Mouse (Mus musculus) kidney, postnatal 0 days (tissue): ENCODE results near the gene Ubap2l. TPM values are rescaled to one million over a fixed set of nuclear protein-coding genes. Genes with fewer than 3 reads are reported as not detected.

Experiments used
- ATAC-seq: fragments of 200-750 bp; cut with Nextera tagmentation; replicated peaks from 2 replicates; pipeline ENCODE4 v1.8.0; 2017; ENCODE audit warnings: low read depth, moderate number of reproducible peaks, moderate TSS enrichment, moderate library complexity; ENCODE audit not compliant: low FRiP score
- DNase-seq: peaks from one replicate; pipeline ENCODE4 v3.0.0-alpha.2; 2016; ENCODE audit warnings: low spot score
- H3K27ac ChIP-seq: fragments of 300-500 bp; sonication (generic); 2 replicates; pipeline ENCODE4 v1.5.1; 2014; ENCODE audit warnings: mild to moderate bottlenecking
- H3K27me3 ChIP-seq: fragments of 300-500 bp; sonication (generic); 2 replicates; pipeline ENCODE4 v1.6.1; 2014; ENCODE audit warnings: low read length, mixed read lengths; ENCODE audit not compliant: insufficient read depth
- H3K36me3 ChIP-seq: fragments of 300-500 bp; sonication (generic); 2 replicates; pipeline ENCODE4 v1.6.1; 2014; ENCODE audit warnings: low read length, mixed read lengths; ENCODE audit not compliant: insufficient read depth
- H3K4me1 ChIP-seq: fragments of 300-500 bp; sonication (generic); replicated peaks from 2 replicates; pipeline ENCODE4 v1.6.1; 2014; ENCODE audit warnings: antibody characterized with exemption, low read length, mixed read lengths; ENCODE audit not compliant: insufficient read depth
- H3K4me2 ChIP-seq: fragments of 300-500 bp; sonication (generic); 2 replicates; pipeline ENCODE4 v1.6.1; 2014; ENCODE audit warnings: mild to moderate bottlenecking, low read length, moderate library complexity, mixed read lengths
- H3K4me3 ChIP-seq: fragments of 300-500 bp; sonication (generic); replicated peaks from 2 replicates; pipeline ENCODE4 v1.5.1; 2014; ENCODE audit warnings: low read depth, low read length
- H3K9ac ChIP-seq: fragments of 300-500 bp; sonication (generic); 2 replicates; pipeline ENCODE4 v1.6.1; 2014; ENCODE audit warnings: low read depth, low read length
- H3K9me3 ChIP-seq: fragments of 300-500 bp; sonication (generic); replicated peaks from 2 replicates; pipeline ENCODE4 v1.6.1; 2016; ENCODE audit warnings: low read length, inconsistent platforms, mixed read lengths
- CTCF ChIP-seq: IDR thresholded peaks from 2 replicates; pipeline ENCODE4 v1.5.1; 2016; ENCODE audit warnings: antibody characterized with exemption, low read depth, mild to moderate bottlenecking, moderate library complexity
- WGBS: fragments of 180-500 bp; shearing (Covaris S2); extraction: QIAGEN DNeasy Blood & Tissue Kit; methylation state at CpG from one replicate; pipeline ENCODE4 v1.1.7; 2014; 5-methylcytosine and 5-hydroxymethylcytosine counted together
- polyA plus RNA-seq: library from polyadenylated mRNA; unstranded; fragments of >200 nt; fragmentation: Nextera tagmentation; extraction: Ambion mirVana; gene quantifications from 2 replicates; pipeline ENCODE4 v1.2.1, GENCODE M21; 2015

The Ubap2l gene
- polyA plus RNA-seq, 1 experiment from 2014 or later = 150 TPM

GRCm38 (mm10) chr3:89968509-89968908 is 83.9 kb downstream of the Ubap2l start:
- no peak overlapping the region for H3K9ac ChIP-seq
- ATAC-seq = no peak
- no peaks in the 10 kb centered on the region for H3K9me3 ChIP-seq
- no peak for DNase-seq
- TF ChIP-seq CTCF = no peak
- no peaks in the 10 kb centered on the region for H3K27me3 ChIP-seq
- no peak overlapping the region for H3K27ac ChIP-seq
- WGBS = 55% methylated on average over 7 of the region's 7 CpGs
- H3K36me3 ChIP-seq = no peaks in the 10 kb centered on the region
- H3K4me1 ChIP-seq = peaks cover 8% of the 10 kb centered on the region; the same call in 1 of the 2 replicates
- no peak overlapping the region for H3K4me3 ChIP-seq
- no peak overlapping the region for H3K4me2 ChIP-seq

GRCm38 (mm10) chr3:89966946-89967345 is 85.5 kb downstream of the Ubap2l start:
- WGBS = 76% methylated on average over 4 of the region's 4 CpGs
- Histone ChIP-seq H3K4me3 (no peak overlapping the region), H3K27ac (no peak overlapping the region), H3K4me2 (no peak overlapping the region), H3K9ac (no peak overlapping the region), H3K9me3 (no peaks in the 10 kb centered on the region), H3K4me1 (peaks cover 12% of the 10 kb centered on the region), H3K27me3 (no peaks in the 10 kb centered on the region), H3K36me3 (no peaks in the 10 kb centered on the region)
- ATAC-seq (no peak), DNase-seq (no peak)
- peak; percentile 56 for TF ChIP-seq CTCF

GRCm38 (mm10) chr3:89965972-89966371 is 86.5 kb downstream of the Ubap2l start:
- H3K27ac ChIP-seq = no peak overlapping the region
- no peak overlapping the region for H3K9ac ChIP-seq
- H3K9me3 ChIP-seq = no peaks in the 10 kb centered on the region
- H3K36me3 ChIP-seq = no peaks in the 10 kb centered on the region
- TF ChIP-seq CTCF = no peak
- no peak overlapping the region for H3K4me3 ChIP-seq
- H3K27me3 ChIP-seq = no peaks in the 10 kb centered on the region
- peaks cover 20% of the 10 kb centered on the region for H3K4me1 ChIP-seq
- ATAC-seq (no peak), DNase-seq (no peak)
- no peak overlapping the region for H3K4me2 ChIP-seq
- 85% methylated on average over 5 of the region's 5 CpGs for WGBS

GRCm38 (mm10) chr3:89965557-89965956 is 86.9 kb downstream of the Ubap2l start:
- Histone ChIP-seq H3K9ac (no peak overlapping the region), H3K4me2 (no peak overlapping the region), H3K27ac (no peak overlapping the region), H3K27me3 (no peaks in the 10 kb centered on the region), H3K36me3 (no peaks in the 10 kb centered on the region), H3K4me1 (peaks cover 24% of the 10 kb centered on the region), H3K9me3 (no peaks in the 10 kb centered on the region), H3K4me3 (no peak overlapping the region)
- TF ChIP-seq CTCF = no peak
- ATAC-seq = no peak
- 94% methylated on average over 8 of the region's 8 CpGs for WGBS
- DNase-seq = no peak

GRCm38 (mm10) chr3:89963926-89964739 is 88.3 kb downstream of the Ubap2l start:
- ATAC-seq = peak; percentile 37; the same call in 1 of the 2 replicates
- WGBS = 28% methylated on average over 22 of the region's 22 CpGs

GRCm38 (mm10) chr3:89963221-89963763 is 89.1 kb downstream of the Ubap2l start, which contains the start of gene Atp8b2:
TSS of gene Atp8b2 (minus strand) at chr3:89963508.
- Histone ChIP-seq H3K4me3 (peak within 1 kb of the TSS; percentile 75), H3K9ac (peak within 1 kb of the TSS; percentile 68), H3K27me3 (no peaks in the 10 kb centered on the region), H3K4me2 (peak within 1 kb of the TSS; percentile 83), H3K27ac (peak within 1 kb of the TSS; percentile 89), H3K36me3 (peaks cover 9% of the 10 kb centered on the region; the same call in 1 of the 2 replicates), H3K9me3 (no peaks in the 10 kb centered on the region), H3K4me1 (peaks cover 29% of the 10 kb centered on the region)
- no peak for TF ChIP-seq CTCF
- peak; percentile 82 for DNase-seq
- WGBS = under 1% methylated on average over 31 of the region's 35 CpGs
- peak; percentile 40 for ATAC-seq

More at GRCm38 (mm10) chr3:89963926-89964739, 88.3 kb downstream of the Ubap2l start:
- Histone ChIP-seq H3K9ac (peak overlapping the region; percentile 68), H3K4me2 (peak overlapping the region; percentile 83), H3K4me3 (peak overlapping the region; percentile 75), H3K9me3 (no peaks in the 10 kb centered on the region), H3K27ac (peak overlapping the region; percentile 89), H3K27me3 (no peaks in the 10 kb centered on the region), H3K36me3 (0 out of 2 replicates have a peak, but pooled peaks cover 5% of the 10 kb centered on the region), H3K4me1 (peaks cover 29% of the 10 kb centered on the region)
- TF ChIP-seq CTCF = peak; percentile 90
- DNase-seq = peak; percentile 96
